Mouse (Mus musculus) spleen, postnatal 36 days (tissue): ENCODE measurements around the gene Castor1.
A peak's percentile ranks its signal among the peaks of the same experiment; 100 is the strongest.

Experiments used
- DNase-seq, 2 experiments: peaks; one replicate each; pipeline ENCODE4 v3.0.0; 2022; ENCODE audit warnings: low spot score in 2 of 2, mixed read lengths in 1 of 2

Castor1 gene

DNA sequence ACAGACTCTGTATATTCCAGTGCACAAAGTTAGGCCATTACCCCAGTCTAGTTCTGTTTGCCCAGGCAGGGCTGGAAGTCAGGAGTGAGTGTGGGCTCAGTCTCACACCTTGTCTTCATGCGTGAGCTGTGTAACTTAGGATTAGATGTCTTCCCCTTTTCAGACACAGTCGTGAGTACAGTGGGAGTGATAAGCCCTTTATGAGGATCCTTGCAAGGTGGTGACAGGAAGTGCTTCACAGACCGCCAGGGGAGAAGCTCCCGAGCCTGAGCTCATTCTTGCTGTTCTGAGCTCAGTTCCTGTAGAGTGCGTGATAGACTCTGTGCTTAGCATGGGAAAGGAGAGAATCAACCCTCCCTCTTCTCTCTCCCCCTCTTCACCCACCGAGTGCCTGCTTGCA is 11.5 kb upstream of the Castor1 start:
- DNase-seq = no peak

DNA sequence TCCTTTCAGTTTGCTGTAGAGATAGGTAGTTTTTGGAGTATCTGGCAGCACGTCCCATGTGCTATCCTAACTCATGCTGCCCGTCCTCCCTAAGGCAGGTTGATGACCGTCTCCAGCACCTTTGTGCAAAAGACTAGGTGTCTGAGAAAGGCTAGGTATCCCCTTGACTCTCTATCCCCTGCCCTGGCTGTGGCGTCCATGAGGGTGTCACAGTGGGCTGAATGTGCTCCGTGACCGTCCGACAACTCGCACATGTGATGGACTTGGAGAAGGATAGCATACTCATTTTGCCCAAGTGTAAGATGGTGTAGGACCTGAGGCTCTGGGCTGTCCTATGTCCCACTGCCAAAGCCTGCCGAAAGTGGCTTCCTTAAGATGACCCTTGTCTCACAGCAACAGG is 10.4 kb upstream of the Castor1 start:
- no peak for DNase-seq

DNA sequence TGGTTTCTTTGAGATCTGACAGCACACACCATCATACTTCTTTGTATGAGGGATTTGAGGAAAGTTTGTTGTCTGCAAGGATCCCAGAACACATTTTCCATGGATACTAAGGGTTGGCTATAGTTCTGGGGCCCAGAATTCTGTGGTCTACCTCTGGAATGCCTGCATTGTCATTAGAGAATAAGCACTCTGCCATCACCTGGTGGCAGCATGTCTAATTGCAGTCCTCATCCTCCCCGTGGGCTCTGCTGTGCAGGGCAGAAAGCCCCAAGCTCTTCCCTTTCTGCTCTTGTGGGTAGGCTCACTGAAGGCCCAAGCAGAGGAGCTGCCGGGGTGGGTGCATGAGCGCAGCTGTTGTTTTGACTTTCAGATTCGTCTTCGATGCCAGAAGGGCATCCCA is 8.5 kb upstream of the Castor1 start:
- peak in 1 of 2 experiments; percentile 25 for DNase-seq

DNA sequence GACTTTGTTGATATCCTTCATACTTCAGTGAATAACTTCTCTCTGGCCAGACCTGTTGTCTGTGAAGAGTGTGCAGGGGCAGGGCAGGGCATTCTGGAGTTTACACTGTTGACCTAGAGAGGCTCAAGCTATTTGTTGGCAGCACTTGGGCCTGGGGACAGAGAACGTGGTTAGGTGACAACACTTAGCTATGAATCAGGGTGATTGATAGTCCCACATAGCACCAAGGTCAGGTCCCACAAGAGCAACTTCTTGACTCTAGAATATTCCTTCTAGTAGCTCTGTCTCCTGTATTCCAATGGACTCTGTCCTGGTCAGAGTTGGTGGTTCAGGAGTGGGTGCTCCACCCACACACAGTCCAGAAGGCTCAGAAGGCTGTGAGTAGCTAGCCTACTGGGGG is 7.2 kb upstream of the Castor1 start:
- no peak for DNase-seq

DNA sequence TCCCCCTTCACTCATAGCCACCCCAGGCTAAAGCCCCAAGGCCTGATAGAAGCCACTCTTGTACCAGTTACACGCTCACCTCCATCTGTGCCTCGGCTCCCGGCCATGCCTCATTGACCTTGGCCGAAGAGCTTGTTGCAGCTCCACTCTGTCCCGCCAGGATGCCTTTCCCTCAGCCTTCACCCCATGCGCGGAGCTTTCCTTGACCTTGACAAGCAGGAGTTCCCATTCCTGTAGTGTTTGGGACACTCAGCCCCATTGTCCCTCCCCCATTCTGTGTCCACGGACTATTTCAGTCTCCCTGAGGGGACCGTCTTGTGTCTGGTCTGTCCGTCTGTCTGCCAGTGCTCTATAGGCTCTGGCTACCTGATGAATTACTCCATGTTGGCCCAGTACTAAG is 4.9 kb upstream of the Castor1 start:
- no peak for DNase-seq

DNA sequence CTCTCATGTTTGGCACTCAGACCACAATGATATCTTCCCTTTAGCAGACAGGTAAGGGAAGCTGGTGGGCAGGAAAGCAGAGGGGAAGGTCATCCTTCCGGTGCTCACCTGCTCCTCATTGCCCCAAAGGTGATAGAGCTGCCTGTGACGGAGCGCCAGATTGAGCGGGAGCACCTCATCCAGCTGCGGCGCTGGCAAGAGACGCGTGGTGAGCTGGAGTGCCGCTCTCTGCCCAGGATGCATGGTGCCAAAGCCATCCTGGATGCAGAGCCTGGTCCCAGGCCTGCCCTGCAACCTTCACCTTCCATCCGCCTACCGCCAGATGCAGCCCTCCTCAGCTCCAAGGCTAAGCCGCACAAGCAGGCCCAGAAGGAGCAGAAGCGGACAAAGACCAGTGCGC is 3.5 kb upstream of the Castor1 start:
- no peak for DNase-seq

DNA sequence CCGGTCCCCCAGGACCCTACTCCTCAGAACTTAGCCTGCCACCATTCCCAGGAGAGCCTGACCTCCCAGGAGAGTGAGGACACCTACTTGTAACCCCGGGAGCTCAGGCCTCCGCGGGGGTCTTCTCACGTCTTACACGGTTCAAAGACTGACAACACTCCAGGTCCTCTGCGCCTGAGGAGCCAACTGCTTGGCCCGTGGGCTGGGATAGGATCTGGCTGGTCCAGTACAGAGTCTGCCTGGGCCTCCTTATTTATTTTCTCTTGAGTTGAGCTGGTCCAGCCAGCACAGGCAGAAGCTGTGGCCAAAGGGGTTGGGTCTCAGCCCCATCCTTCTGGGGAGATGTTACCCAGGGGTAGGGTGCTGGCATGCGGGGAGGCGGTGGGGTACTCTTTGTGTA is 3.0 kb upstream of the Castor1 start:
- DNase-seq = no peak

DNA sequence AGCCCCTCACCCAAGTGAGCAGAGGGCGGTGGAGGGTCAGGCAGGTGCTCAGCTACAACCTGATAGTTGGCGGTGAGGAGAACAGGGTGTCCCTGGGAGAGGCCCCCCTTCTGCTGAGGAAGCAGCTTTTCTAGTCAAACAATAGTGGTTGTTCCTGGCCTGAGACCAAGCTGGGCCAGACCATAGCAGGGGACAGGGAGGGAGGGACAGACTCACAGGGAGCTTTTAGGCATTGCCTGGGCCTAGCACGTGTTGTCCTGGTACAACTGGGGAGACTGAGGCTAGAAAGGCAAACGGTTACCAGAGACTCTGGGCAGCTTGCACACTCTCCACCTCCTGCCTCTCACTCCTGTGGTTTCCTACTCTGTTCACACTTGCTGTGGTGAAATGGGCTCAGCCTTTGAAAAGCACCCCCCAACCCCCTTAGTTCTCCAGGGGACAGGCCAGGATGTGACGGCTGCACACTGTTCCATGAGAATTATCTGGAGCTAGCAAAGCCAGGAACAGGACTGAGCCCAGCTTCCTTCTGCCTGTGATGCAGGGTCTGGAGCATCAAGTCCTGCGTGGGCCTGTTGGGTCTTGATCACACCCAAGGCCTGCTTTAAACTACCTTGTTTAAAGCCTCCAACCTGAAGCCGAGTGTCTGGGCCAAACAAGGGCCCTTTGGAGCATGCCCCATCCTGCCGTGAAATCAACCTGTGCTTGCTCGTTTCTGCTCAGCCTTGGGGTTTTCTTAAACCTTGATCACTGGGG is 1.6 kb upstream of the Castor1 start:
- no peak for DNase-seq

DNA sequence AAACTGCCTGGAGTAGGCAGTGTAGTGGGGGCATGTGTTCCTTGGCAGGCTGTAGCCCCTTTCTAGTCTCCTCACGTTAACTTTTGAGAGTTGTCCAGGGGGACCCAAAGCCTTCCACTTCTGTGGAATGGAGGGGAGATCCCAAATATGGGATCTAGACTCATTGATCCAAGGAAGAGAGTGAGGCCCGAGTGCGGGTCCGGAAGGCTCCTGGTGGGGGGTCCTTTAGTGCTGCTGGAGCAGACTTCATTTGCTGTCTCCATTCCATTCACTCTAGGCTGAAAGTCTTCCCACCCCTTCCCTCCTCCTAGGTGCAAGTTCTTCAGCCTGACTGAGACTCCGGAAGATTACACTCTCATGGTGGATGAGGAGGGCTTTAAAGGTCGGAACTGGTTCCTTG is 612 bp downstream of the Castor1 start:
- no peak for DNase-seq

DNA sequence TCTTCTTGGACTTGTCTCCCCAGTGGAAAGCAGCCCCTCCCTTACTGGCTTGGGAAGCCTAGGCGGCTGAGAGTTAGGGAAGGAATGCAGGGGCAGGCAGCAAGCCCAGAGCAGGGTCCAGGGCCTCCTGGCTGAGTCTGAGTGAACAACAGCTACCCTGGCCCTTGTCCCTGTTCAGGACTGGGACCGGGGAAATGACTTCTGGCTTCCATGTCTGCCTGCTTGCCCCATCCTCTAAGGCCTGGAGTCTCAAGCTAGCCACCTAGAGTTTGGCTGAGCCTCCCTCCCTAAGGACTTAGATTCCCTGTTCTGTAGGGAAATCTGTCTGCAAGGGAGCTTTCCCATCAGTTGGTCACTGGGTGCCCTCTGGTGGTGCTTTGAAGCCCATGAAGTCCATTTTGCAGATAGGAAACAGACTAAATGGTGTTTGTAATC is 1.3 kb downstream of the Castor1 start:
- peak; percentile 61 to 67 for DNase-seq

DNA sequence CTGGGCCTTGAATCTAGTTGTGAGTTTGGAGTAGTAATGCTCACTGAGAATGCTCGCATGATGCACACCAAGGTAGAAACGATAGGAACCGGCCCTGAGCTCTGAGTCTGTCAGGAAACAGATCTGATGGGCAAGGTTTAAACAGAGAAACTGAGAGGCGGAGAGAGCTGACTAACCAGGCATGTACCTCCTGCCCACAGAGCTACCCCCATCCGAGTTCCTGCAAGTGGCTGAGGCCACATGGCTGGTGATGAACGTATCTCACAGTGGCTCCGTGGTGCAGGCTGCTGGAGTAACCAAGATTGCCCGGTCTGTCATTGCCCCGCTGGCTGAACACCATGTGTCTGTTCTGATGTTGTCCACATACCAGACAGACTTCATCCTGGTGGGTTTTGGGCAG is 1.9 kb downstream of the Castor1 start:
- DNase-seq = no peak

DNA sequence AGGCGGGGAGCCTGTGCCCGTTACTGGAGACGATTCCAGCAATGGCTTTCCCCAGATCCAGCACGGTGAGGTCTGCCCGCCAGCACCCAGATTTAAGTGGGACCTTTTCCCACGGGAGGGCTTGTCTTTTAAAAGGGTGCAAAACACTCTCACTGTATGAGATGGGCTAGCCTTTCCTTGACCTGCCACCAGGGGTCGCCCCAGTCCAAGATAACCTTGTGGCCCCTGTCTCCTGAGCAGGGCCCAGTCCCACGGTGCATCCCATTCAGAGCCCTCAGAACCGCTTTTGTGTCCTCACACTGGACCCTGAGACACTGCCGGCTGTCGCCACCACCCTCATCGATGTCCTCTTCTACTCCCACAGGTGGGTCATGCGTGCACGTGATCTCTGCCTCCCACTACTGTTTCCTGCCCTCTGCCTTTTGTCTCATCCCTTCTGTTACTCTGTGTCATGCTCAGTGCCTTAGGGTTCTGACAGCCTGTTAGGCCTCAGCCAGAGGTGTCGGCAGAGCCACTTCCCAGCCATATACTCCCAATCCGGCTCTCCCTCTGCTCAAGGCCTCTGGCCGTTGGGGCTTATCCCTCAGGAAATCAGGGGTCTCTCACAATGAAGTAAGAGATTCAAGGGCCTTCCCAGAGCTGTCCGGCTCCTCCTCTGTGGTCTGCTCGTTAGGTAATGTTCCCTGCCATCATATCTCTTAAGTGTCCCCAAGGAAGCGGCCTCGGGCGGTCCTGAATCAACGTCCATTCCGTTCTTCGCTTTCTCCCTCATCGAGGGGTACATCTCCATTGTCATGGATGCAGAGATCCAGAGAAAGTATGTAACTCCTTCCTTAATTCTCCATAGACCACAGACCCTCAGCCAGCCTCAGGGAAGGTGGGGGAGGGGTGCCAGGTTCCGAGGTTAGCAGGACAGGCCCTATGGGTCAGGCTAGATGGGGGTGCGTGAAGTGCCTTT is 2.7 kb downstream of the Castor1 start:
- peak; percentile 75 to 85 for DNase-seq

DNA sequence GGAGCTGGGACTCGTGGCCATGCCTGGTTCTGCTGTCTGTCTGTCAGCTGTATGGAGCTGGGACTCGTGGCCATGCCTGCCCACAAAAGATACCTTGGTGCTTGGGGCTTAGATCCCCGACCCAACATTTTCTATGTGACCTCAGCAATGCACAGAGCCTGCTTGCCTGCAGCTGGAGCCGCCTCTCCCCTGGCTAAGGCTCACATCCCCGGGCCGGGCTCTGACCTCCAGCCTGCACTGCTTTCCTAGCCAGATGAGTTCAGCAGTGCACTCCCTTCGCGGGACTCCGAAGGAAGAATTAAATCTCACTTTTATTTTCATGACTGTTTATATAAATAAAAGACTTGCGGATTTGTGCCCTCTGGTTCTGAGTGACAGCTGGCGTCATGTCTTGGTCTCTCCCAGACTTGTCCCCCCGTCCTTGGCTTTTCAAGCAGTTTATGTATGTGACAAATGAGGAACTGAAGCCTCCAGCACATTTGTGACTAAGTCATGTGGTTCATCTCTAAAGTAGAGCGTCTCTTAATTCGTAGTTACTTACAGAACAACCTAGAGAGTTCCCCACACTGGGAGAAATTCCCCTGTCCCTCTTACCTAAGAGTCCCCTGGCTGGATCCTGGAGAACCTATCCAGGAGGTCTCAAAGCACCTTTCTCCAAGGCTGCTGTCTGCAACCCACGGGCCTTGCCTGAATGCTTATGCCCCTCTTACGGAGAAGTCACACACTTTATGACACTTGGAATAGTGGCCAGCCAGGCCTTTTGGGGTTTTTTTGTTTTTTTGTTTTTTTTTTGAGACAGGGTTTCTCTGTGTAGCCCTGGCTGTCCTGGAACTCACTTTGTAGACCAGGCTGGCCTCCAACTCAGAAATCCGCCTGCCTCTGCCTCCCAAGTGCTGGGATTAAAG is 4.3 kb downstream of the Castor1 start:
- DNase-seq = peak in 1 of 2 experiments; percentile 42

DNA sequence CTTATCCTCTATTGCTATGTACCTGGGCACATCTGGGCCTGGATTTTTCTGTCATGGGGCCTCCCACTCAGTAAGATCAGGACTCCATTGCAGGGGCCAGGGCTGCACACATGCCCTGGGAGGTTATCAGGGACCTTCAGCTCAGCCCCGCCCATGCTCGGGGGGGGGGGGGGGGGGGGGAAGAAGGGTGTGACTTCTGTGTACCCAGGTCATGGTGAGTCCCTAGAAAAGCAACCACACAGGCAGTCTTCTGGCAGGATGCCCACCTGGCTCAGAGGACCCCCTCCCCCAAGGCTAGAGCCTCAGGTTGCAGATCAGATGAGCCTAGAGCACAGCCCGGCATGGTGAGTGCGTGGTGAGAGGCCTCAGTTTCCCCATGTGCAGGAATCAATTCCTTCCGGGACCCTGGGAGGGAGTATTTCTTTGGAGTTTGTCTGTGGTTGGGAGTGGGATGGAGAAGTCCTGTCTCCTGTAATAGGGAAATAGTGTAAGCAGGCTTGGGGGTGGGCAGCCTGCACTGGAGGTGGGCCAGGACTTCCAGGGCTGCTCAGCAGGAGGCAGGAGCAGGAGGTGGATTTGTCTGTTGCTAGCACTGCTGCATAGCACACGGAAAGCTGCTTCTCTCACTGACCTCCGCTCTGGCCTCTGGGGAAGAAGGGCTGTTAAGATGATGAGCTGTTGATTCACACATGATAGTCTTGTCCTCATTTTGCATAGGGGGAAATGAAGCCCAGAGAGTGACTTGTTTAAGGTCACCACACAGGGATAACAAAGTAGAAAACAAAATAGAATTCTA is 5.6 kb downstream of the Castor1 start:
- DNase-seq = peak in 1 of 2 experiments; percentile 42

DNA sequence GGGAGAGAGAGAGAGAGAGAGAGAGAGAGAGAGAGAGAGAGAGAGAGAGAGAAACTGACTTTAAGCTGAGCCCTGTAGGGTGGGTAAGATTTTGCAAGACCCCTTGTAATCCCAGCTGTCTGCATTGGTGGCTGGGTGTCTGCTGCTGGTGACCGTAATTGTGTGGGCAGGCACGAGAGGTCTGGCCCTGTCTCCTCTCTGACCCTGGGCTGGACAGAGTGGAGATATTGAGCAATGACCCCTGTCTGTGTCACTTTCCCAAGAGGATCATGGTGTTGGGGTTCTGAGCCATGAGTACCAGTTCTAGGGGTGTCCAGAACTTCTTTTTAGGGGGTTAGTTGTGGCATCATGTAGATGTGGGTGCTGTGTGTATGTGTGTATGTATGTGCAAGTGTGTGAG is 6.2 kb downstream of the Castor1 start:
- no peak for DNase-seq

DNA sequence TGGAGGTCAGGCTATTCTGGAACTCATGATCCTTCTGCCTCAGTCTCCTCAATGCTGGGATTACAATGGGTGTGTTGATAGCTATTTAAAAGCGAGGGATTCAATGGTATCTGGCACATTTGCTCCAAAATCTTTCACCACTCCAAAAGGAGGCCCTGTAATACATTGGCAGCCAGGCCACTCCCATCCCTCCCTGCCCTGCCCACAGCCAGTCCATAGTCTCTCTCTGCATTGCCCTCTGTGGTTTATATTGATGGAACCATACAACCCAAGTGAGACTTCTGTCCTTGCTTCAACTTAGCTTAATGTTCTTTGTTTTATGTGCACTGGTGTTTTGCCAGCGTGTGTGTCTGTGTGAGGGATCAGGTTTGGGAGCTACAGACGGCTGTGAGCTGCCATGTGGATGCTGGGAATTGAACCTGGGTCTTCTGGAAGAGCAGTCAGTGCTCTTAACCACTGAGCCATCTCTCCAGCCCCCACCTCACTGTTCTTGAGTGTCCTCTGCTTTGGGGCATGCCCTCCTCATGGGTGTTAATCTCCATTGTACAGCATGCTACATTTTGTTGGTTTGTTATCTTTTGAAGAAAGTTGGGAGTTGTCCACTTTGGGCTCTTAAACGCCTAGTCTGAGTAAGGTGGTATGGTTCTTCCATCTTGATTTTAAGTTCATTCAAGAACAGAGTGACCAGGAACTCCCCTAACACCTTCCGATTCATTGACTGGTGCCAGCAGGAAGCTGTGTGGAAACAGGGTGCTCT is 8.7 kb downstream of the Castor1 start:
- no peak for DNase-seq

DNA sequence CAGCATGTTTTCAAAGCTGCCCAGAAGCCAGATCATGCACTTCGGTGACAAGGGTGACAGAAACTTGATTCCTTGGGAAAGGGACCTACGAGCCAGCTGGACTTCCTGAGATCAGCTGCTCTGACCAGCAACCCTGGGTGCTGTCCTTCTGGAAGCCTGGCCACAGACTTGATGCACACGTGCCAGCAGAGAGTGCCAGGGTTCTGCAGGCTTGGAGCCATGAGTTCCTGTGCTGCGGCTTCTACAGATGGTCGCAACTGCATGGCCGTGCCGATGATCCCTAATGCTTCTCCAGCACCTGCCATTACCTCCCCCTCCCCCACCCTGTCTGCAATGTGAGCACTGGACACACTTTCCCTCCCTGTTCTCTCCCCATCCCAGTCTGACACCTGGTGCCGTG is 10.4 kb downstream of the Castor1 start:
- no peak for DNase-seq

DNA sequence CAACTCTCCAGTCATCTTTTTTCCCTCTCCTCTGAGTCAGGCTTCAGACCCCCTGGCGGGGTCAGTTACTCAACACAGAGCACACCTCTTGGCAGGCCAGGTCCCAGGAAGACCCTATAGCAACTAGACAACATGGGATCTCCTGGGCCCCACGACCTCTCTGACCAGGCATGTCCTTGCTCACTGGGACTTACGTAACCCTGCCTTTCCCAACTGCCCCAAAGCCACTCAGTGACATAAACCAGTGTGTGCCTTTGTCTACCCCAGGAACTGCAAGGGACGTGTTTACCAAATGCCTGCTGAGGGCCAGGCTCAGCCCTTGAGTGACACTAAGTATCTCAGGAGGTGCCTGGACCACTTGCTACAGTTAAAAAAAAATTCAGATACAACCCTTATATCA is 11.8 kb downstream of the Castor1 start:
- DNase-seq = no peak

DNA sequence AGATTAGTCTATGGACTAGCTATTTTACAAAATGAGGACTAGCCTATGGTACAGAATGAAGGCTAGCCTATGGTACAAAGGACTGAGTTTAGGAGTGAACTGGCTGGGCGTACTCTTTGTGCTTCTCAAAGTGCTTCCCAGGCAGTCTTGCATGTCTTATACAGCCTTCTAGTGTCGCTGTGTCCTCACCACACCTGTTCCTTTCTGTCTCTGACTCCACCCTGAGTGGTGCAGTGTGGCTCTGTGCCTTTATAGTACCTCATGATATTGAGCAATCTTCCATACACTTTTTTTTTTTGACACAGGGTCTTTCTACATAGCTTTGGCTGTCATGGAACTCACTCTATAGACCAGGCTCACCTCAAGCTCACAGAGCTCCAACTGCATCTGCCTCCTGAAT is 13.4 kb downstream of the Castor1 start:
- DNase-seq = no peak

DNA sequence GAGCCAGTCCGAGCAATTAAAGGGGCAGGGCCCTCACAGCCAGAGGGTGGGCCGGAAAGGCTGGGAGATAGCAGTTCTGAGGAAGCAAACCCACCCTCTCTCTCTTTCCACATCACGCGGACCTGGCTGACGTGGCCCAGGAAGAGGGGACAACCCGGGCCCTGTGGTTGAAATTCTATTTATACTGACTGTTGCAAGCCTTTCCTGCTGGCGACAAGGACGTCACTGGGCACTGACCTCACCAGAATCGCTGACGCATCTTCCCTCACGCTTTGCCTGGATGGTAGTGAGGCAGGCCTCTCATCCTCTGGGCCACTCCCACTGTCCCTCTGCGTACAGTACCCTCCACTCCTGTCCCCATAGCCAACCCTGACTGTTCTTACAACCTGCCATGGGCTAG is 14.6 kb downstream of the Castor1 start:
- DNase-seq = no peak
